Mouse (Mus musculus): Measurements from ENCODE around the gene A730049H05Rik.

A730049H05Rik gene

DNA sequence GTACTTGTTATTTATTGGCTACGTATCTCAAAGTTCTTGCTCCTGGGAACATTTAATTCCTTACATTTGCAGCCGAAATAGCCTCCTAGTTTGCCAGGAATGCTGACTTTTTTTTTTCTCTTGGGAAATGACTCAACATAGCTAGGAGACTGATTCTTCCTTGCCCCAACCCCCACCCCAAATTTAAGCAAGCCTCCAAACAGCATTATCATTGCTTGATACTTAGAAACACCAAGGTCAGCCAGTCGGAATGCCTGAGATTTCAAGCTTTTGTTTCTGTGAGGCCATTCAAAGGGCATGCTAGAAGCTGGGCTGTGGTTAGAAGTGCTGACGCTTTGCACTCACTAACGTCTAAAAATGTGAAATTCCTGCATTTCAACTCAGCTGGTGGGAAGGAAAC is 11.1 kb downstream of the A730049H05Rik start:
- in situ Hi-C loops (cut with MboI, MseI) = no loop called here

DNA sequence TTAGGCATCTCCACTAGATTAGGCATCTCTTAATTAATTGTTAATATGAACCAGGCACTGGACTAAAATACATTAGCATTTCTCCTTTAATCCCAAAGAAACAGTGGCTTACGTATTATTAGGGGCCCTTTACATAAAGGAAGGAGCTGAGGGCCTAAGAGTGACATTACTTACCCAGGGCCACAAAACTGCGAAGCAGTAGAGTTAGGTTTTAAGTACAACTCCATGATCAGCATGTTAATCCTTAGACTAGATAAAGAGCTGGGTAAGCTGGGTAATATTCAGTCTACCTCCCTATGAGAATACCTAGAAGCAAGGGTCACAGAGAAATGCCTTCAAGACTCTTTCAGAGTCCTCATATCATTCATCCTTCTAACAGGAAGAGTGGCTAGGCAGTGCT is 12.9 kb downstream of the A730049H05Rik start:
- in situ Hi-C loops (cut with MboI, MseI) = no loop called here

DNA sequence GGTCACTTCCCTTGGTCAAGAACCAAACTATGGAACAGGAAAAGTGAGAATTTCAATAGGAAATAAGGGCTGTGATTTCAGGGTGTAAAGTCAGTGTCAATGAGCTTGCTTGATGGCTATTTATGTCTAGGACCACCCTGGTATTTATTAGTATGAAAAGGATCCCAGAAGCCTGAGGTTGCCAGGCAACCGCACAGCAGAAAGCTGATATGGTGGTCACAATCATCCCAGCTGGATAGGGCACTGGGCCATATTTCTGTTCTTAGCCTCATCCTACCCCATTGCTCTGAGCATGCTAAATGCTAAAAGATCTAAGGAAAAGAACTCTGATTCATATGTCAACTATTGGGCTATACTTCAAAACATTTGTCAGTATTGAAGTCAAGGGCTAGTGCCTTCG is 14.8 kb downstream of the A730049H05Rik start:
- in situ Hi-C loops (cut with MboI, MseI) = no loop called here

DNA sequence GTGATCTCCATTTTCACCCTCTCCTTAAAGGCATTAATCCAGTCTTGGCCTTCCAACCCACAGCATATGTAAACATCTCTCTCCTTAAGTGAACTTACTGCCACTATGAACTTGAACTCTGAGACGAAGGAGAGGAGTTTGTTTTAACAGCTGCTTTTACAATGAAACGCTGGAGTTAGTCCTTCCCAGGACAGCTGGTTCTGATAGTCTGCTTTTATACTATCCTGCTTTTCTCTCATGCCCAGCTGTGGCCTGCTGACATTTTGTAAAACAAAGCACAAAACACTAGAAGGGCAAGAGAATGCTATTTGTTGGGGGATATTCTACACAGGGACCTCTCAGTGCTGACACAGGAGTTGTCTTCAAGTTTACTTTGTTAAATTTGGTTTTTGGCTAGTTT is 25.7 kb downstream of the A730049H05Rik start:
- in situ Hi-C loops (cut with MboI, MseI) = no loop called here

DNA sequence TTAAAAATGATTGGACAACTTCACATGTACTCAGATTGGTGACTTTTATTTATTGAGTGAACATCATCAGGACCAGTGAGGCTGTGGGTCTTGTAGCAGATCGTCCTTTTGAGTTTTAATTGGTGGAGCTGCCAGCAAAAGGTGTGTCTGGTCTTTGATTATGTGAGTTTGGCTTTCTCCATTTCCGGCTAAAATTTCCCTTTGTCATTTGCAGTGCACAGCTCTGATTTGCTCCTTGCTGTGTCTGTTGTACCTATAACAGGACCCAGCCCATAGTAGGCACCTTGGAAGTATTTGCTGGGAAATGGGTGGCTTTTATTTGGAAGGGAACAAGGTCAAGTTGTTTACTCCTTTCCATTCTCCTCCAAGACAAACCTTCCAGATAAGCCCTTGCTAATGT is 27.2 kb downstream of the A730049H05Rik start:
- in situ Hi-C loops (cut with MboI, MseI) = no loop called here

DNA sequence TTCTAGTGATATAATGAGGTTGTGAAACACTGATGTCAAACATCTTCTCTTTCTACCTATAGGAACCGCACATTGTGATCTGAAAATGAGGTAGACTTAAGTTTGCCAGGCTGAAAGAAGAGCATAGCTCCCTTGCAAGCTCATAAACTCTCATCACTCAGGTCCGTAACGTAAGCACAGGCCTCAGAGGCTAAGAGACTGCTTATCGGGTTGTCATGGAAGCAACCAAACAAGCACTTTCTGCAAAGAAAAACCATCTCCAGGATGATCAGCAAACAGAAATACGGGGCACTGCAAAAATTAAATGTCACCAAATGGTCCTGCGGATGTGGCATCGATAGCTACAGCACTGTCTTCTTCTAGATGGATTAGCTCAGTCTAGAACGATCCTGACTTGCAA is 29.6 kb downstream of the A730049H05Rik start:
- in situ Hi-C loops (cut with MboI, MseI) = no loop called here

DNA sequence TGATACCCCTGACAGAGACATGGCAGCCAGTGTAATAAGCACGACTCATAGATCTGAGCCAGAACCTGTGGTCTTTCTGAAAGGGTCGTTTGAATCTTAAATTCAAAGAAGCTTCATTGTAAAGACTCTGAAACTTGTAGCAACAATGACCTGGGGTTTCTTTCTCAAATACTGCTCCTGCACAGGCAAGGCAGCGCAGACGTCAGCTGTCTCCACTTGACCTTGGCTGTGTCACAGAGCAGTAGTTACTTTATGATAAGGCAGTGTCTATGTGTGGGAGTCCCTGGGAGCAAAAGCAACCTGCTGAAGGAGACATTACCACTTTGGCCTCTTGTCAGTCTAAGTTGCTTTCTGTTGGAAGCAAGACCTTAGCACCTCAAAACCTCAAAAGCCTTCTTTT is 30.3 kb downstream of the A730049H05Rik start:
- in situ Hi-C loops (cut with MboI, MseI) = no loop called here

DNA sequence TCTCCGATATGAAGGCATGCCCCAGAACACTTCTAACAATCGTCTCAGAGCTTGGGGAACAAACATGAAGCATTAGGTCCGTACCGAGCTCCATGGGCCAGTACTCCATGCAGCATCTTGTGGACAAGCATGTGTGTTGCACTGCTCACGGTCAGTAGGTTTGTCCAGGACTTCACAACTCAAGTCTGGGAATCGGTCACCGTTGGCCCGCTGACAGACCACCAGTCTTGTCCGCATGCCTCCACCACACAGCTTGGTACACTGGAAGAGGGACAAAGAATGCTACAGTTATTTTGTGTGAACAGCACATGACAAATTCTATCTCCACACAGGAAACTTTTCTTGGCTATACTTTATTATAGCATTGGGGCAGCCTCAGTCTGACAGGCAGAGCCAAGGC is 32.9 kb downstream of the A730049H05Rik start:
- in situ Hi-C loops (cut with MboI, MseI) = no loop called here

DNA sequence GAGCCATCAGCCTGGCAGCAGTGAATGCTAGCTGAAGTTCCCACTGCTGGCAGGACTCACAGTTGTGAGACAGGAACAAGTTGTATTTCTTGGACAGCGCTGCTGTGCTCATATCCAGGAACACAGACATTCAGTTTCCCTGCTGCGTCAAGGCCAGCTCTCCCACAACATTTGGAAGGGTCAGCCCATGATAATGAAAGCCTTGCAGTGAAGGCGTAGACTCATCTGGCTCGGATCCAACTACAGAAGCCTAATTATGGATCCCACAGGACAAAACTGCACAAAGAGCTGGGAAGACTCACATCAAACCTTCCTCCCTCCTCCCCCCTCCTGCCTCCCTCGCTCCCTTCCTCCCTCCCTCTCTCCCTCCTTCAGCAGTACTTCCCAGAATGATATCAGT is 34.0 kb downstream of the A730049H05Rik start:
- in situ Hi-C loops (cut with MboI, MseI) = no loop called here

DNA sequence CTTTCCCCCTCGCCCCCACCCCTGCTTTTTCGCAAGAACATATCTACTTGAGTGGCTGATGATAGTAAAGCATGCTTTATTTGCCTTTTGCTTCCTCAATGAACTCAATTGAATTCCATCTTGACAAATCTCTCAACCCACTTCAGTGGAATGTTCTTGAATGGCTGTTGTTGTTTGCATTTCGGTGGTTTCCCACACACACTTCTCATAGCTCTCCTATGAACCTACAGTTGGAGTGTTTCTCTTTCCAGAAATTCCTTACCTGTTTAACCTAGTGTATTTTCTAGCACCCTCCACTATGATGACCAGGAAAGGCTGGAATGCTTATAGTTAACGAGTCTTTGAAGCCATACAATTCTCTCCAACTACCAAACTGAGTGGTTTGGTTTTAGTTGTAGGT is 38.6 kb downstream of the A730049H05Rik start:
- in situ Hi-C loops (cut with MboI, MseI) = no loop called here

DNA sequence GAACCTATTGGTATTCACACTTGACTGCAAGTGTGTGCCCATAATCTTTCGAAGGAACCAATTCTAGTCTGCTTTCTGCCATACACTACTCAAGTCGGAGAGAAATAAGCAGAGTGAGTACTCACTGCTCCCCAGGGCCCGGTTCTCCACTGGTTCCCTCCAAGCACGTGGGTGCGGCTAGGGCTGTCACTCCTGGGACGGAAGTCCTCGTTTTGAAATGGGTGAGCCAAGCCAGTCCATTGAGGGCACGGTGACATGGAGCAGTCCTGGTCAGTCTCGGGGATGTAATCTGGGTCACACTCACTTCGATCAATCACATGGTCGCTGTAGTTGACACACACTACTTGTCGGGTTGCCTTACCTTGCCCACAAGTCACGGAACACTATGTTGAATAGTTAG is 41.5 kb downstream of the A730049H05Rik start:
- in situ Hi-C loops (cut with MboI, MseI) = no loop called here

DNA sequence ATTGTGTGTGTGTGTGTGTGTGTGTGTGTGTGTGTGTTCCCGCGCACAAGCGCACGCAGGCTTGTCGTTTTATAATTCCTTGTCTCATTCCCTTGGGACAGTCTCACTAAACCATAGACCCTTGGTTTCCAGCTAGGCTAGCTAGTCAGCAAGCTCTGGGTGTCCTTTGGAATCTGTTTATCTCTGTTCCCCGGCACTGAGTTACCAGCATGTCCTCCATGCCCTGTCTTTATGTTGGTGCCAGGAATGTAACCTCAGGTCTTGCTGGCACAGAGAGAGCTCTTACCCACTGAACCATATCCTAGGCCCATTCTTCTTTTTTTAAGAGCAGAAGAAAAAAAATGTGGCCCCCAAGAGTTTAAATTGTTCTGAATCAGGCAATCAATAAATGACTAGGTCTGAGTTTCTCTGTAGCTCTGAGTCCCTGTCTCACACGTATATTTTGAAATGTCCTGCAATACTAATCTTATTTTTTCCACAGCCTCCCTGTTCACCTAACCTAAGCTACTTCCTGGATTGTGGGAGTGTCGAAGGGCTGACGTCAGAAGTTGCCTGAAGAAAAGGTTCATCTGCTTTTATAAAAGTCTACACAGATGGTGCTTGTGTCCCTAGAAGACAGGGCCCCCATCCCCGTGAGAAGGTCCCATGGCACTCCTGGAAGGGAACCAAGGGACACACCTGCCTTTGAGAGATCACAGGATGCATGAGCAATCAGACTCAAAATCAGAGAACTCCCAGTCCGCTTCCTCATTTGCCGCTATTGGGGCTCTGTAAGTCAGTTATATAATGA is 42.6 kb downstream of the A730049H05Rik start:
- in situ Hi-C loops (cut with MboI, MseI) = no loop called here

DNA sequence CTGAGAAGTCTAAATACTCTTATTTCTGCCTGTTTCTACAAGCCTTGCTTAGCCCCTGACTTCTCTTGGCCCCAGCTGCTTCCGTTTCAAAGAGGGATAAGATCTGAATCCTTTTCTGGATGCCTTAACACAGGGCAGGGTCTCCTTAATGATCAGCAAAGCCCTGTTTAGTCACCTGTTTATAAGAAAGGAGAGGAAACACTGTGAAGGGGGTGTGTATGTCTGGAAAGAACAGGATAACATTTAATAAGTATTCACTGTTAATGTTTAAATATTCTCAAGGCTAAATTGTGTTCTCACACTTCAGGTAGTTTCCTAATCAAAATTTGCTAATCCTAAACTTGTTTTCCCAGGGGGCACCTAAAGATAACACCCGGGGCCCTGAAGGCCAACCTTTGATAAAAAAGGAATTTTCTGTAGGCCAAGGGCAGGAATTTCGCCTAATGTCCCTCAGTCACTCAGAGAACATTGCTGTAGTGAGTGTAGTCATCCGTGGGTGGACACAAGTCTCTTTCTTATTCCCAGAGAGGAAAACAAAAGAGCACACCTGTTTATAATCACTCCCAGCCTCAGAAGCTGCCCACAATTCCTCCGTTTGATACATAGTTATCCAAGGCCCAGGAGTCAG is 44.1 kb downstream of the A730049H05Rik start:
- in situ Hi-C loops (cut with MboI, MseI) = no loop called here

DNA sequence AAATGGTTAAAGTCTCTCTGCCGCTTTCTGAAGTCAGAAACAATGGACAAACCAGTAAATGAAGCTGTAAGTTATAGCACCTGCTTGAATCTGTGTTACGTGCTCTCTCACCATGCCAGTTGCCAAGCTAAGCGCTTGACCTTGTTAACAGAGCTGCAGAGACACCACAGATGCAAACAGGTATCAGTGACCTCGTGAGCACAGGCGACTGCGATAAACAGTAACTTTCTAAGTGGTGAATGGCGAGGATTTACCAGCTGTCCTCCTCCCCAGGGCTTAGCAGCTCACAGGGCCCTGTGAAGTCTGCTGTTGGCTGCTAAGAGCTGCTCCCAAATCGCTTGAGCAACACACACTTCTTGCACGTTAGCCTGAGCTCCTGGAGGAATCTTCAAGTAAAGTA is 46.3 kb downstream of the A730049H05Rik start:
- in situ Hi-C loops (cut with MboI, MseI) = no loop called here

DNA sequence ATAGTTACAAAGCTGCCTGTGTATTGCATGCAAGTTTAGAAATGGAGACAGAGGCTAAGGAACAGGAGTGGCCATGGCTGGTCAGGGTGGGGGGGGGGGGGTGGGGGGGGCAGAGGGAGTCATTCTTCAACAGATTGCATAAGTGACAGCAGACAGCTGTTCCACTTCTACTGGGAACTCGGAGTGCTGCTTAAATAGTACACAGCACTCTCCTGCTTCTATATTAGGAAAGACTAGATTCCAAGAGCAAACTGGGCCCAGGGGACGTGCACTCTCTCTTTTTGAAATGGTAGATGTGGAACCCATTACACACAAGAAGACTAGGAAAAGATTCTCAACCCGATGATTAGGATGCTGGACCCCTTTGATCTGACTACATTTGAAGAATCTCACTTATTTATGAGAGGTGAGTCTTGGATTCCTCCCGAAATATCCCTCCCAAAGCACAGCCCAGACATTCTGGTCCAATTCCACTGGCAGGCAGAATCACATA is 52.9 kb downstream of the A730049H05Rik start, which contains the start of gene Gm15737:
Gene Gm15737, plus strand, starts transcription at position 269 of the 493 bp plus-strand sequence.
- in situ Hi-C loops (cut with MboI, MseI) = no loop called here

DNA sequence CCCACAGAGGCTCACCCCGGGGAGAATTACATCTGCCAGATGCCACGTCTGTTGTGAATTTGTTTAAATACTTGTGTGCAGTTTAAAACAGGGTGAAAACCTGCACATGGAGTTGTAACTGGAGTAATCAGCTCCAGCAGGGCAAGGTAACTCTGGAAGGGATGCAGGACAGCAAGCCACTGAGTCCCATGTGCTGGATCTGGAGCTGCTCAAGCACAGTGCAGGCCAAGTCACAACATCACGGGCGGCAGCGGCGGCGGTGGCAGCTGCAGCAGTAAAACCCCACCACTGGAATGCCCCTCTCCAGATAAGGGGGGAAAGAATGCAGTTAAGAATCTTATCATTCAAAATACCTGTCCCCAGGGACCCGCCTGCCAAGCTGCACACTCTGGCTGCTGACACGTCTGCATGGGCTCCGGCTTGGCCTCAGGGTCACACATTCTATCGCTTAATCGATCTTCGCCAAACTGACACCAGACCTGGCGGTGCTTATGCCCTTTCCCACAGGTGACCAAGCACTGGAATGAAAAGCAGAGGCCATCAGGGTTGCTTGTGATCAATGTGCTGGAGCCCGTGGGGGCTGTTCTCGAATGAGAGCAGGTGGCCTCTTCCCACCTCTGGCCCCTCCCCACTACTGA is 53.4 kb downstream of the A730049H05Rik start:
- in situ Hi-C loops (cut with MboI, MseI) = no loop called here

DNA sequence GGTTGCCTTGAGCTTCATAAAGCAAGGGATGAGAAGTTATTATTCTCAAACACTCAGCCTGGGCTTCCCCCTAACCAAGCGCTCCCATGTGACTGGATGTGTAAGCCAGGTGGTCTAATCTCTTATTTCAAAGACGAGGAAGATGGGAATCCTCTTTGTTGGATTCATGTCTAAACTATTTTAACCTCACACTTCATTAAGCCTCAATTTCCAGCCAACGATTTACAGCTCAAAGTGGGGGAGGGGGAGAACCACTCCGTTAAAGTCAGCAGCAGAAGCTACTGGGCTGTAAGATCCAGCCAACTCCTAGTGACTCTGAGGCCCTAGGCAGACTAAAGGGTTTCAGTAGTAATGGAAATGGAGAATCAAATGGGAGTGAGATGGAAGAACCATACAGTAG is 55.5 kb downstream of the A730049H05Rik start:
- in situ Hi-C loops (cut with MboI, MseI) = no loop called here

DNA sequence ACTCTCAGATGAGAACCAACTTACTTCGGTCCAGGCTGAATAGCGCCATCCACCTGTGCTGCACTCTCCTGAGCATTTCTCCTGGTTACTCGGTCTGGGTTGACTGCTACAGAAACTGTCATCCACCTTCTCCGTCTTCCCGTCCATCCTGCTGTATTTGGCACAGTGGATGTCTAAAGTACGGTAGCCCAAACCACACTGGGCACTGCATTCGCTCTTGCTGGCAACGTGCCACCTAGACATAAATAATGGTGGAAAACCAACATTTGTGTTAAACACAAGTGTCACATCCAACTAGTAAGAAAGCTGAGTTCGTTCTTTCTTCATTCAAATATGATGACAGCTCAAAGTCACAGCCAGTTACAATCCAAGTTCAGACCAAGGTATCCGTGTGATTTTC is 56.5 kb downstream of the A730049H05Rik start:
- in situ Hi-C loops (cut with MboI, MseI) = no loop called here

DNA sequence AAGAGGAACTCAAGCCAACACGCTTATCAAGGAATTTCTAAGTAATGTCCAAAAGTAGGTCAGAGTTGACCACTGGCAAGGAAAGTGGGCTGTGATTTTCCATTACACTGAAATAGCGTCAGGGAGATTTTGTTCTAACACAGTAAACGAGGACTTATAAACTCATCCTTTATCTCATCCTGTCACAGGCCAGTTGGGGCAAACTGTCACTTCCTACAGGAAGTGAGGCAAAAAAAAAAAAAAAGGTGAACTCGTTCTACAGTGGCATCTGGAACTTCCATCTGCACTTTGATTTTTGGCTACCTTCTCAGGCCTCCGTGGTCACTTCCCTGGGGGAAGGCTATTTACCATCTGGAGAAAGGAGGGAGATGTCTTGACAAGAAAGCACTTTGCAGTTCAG is 58.6 kb downstream of the A730049H05Rik start:
- in situ Hi-C loops (cut with MboI, MseI) = no loop called here

DNA sequence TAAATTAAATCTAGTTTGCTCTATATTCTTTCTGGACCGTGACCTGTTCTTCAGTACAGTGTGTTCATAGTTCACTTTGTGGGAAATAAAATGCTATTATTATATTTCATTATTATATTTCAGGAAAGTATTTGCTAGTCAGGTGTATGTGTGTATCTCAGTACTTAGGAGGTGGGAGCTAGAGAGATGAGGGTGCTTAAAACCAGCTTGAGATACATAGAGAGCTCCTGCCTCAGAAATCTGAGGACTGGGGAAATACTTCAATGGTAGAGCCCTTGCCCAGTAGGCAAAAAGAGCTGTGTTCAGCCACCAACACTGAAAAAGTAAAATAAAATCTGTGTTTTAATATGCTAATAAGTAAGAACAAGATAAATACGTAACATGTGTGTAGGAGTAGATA is 59.1 kb downstream of the A730049H05Rik start:
- in situ Hi-C loops (cut with MboI, MseI) = no loop called here

DNA sequence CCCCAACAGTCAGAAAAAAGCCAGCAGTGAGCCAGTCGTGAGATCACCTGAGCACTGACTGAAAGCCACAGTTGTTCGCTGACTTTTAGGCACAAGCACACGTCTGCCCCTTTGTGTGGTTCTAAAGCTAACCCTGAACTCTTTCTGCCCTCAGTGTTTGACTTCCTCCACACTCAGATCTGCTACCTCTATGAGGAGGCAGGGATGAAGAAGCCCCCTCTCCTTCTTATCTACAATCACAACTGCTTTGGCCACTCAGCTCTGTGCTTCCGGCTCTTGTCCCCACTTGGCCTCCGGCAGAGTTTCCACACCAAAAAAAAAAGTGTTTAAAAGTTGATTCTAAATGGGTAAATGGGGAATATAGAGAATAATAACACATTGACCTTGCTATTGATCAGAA is 59.8 kb downstream of the A730049H05Rik start:
- in situ Hi-C loops (cut with MboI, MseI) = no loop called here

DNA sequence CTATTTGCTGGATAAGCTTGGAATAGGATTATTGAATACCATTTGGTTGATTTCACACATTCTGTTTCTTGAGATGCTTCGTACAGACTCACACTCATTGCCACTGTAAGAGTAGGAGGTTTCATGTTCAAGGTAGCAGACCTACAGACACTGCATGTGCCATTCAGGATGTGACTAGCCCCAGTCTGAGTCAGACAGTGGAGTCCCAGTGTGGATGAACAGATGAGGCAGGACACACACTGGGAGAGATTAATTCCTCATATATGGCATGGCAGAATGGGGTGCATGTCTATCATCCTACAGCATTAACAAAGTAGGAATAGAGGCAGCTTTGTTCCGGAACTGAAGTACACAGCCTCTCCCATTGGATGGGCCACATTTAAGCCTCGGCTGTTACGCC is 61.0 kb downstream of the A730049H05Rik start:
- in situ Hi-C loops (cut with MboI, MseI) = no loop called here

DNA sequence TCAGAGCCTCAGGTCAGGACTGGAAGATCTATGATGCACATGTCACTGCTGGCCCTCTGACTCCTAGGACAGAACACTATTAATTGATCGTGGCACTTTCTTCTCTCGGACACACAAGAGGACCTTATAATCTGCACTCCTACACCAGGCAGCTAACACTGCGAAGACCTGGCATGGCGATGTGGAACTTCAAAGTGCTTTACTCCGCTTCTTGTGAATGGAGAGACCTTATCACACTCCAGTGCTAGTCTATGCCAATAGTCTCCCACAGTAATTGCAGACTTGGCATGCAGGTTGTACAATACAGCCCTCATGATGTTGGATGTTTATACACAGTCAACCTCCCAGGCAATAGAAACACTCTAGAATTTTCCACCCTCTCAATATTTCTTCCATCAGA is 62.5 kb downstream of the A730049H05Rik start:
- in situ Hi-C loops (cut with MboI, MseI) = no loop called here

Data from regulatory T cell (primary cell).